Mouse (Mus musculus) heart, adult 2 months (tissue): ENCODE results near the gene Pcid2.

Experiments used
- CTCF ChIP-seq: fragments of 200-600 bp; IDR thresholded peaks from 2 replicates; pipeline ENCODE4 v1.8.1; 2022; ENCODE audit warnings: antibody characterized with exemption, mild to moderate bottlenecking, moderate library complexity
- EP300 ChIP-seq: fragments of 200-500 bp; IDR thresholded peaks from 2 replicates; pipeline ENCODE4 v1.6.1; 2011; ENCODE audit warnings: low read depth, low read length, control low read depth; ENCODE audit not compliant: insufficient read depth
- POLR2A ChIP-seq: fragments of 200-500 bp; IDR thresholded peaks from 2 replicates; pipeline ENCODE4 v1.6.1; 2011; ENCODE audit warnings: mild to moderate bottlenecking, low read depth, low read length, control low read depth; ENCODE audit not compliant: insufficient read depth

- no peak for TF ChIP-seq EP300
- no peak for TF ChIP-seq POLR2A
- no peak for TF ChIP-seq CTCF
Measured at GRCm38 (mm10) chr8:13077542-13077941, 27.7 kb downstream of the Pcid2 start.
